Mouse (Mus musculus): ENCODE data around the gene Ostm1. TPM values are rescaled to one million over a fixed set of nuclear protein-coding genes. Genes with fewer than 3 reads are reported as not detected.
A peak's percentile ranks its signal among the peaks of the same experiment; 100 is the strongest.

Gene Ostm1
- polyA plus RNA-seq, 1 experiment from 2014 or later, result 12.2 TPM

DNA sequence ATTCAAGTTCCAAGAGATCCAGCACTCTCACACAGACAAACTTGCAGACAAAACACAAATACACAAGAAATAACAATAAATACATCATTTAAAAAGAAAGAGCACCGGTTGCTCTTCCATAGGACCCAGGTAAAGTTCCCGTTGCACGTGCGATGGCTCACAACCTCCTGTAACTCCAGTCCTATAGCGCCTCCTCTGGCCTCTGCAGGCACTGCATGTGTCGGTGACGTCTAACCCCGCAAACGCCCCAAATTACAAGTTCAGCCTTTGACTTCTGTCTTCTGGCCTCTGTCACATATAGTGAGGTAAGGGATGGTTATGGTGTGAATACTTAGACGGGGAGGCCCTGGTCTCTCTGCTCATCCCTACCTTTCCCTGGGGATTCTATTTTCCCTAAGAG lies 17.9 kb downstream of the Ostm1 start:
- Histone ChIP-seq H3K27ac (replicated peaks) (no peak overlapping the region), H3K4me3 (replicated peaks) (no peak overlapping the region), H3K9ac (no peak overlapping the region), H3K4me1 (replicated peaks) (no peaks in the 10 kb centered on the region), H3K36me3 (replicated peaks) (no peaks in the 10 kb centered on the region), H3K4me2 (no peak overlapping the region), H3K27me3 (peaks cover 62% of the 10 kb centered on the region), H3K9me3 (replicated peaks) (peaks cover 5% of the 10 kb centered on the region; the same call in 1 of the 2 replicates)
- 29% methylated on average over 10 of the region's 10 CpGs for WGBS (ENCODE audit: insufficient replicate concordance)
- no peak for ATAC-seq (ENCODE audit: insufficient read depth)

DNA sequence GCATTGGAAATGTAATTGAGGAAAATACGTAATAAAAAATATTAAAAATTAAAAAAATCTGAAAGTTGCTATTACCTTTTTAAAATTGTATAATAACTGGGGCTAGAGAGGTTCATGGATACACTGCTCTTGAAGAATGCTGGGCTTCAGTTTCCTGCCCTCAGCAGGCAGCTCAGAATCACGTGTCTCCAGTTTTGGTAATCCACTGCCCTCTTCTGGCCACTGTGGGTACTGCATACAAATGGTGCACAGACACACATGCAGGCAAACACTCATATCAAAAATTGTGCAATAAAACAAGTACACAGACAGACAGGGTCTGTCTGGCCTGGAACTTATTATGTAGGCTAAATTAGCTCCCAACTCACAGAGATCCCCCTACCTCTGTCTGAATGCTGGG lies 21.3 kb downstream of the Ostm1 start:
- Histone ChIP-seq H3K36me3 (replicated peaks) (no peaks in the 10 kb centered on the region), H3K4me2 (no peak overlapping the region), H3K4me1 (replicated peaks) (no peaks in the 10 kb centered on the region), H3K27ac (replicated peaks) (no peak overlapping the region), H3K27me3 (peaks cover 71% of the 10 kb centered on the region), H3K9me3 (replicated peaks) (peaks cover 5% of the 10 kb centered on the region; the same call in 1 of the 2 replicates), H3K4me3 (replicated peaks) (no peak overlapping the region), H3K9ac (no peak overlapping the region)
- ATAC-seq (ENCODE audit: insufficient read depth), result no peak
- WGBS (ENCODE audit: insufficient replicate concordance), result 51% methylated on average over 2 of the region's 2 CpGs

DNA sequence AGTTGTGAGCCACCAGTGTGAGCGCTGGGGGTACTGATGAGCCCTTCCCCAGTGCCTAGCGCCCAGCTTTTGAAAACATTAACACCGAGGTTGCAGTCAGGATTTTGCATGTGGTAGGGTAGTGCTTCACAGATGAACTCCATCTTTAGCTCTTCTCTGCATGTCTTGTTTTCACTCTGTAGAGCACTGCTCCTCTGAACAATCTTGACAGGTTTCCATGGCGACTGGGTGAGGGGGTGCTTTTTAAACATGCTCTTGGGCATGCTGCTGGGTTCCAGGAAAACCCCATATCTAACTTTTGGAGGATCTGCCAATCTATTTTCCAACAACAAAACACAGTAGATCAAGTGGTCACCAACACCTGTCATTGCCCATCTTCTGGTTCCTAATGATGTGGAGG lies 23.1 kb downstream of the Ostm1 start:
- Histone ChIP-seq H3K36me3 (replicated peaks) (no peaks in the 10 kb centered on the region), H3K9me3 (replicated peaks) (peaks cover 5% of the 10 kb centered on the region; the same call in 1 of the 2 replicates), H3K27me3 (peaks cover 74% of the 10 kb centered on the region), H3K4me1 (replicated peaks) (no peaks in the 10 kb centered on the region), H3K4me3 (replicated peaks) (no peak overlapping the region), H3K9ac (no peak overlapping the region), H3K4me2 (no peak overlapping the region), H3K27ac (replicated peaks) (no peak overlapping the region)
- ATAC-seq (ENCODE audit: insufficient read depth), result no peak
- WGBS (ENCODE audit: insufficient replicate concordance), result 61% methylated on average over 4 of the region's 4 CpGs

- H3K36me3 ChIP-seq (replicated peaks), result no peaks in the 10 kb centered on the region
Observed at GRCm38 (mm10) chr10:42613075-42613474, 29.5 kb downstream of the Ostm1 start.

GRCm38 (mm10) chr10:42613639-42614381 lies 30.2 kb downstream of the Ostm1 start:
- peaks cover 97% of the 10 kb centered on the region for H3K27me3 ChIP-seq
- H3K9ac ChIP-seq, result no peak overlapping the region
- 2% methylated on average over 40 of the region's 40 CpGs for WGBS (ENCODE audit: insufficient replicate concordance)
- ATAC-seq (ENCODE audit: insufficient read depth), result no peak
- peak overlapping the region; percentile 40 for H3K4me2 ChIP-seq
- 0 out of 2 replicates have a peak overlapping the region, but pooled peaks have one; percentile 10 for H3K4me3 ChIP-seq (replicated peaks)
- H3K4me1 ChIP-seq (replicated peaks), result peaks cover 5% of the 10 kb centered on the region; the same call in 1 of the 2 replicates
- H3K27ac ChIP-seq (replicated peaks), result no peak overlapping the region
- no peaks in the 10 kb centered on the region for H3K9me3 ChIP-seq (replicated peaks)
- H3K36me3 ChIP-seq (replicated peaks), result no peaks in the 10 kb centered on the region

More at GRCm38 (mm10) chr10:42613075-42613474, 29.5 kb downstream of the Ostm1 start:
- ATAC-seq (ENCODE audit: insufficient read depth), result no peak
- 11% methylated on average over 12 of the region's 12 CpGs for WGBS (ENCODE audit: insufficient replicate concordance)
- Histone ChIP-seq H3K27ac (replicated peaks) (no peak overlapping the region), H3K4me1 (replicated peaks) (peaks cover 5% of the 10 kb centered on the region; the same call in 1 of the 2 replicates), H3K27me3 (peaks cover 97% of the 10 kb centered on the region), H3K4me3 (replicated peaks) (no peak overlapping the region), H3K9me3 (replicated peaks) (no peaks in the 10 kb centered on the region), H3K4me2 (no peak overlapping the region), H3K9ac (no peak overlapping the region)

DNA sequence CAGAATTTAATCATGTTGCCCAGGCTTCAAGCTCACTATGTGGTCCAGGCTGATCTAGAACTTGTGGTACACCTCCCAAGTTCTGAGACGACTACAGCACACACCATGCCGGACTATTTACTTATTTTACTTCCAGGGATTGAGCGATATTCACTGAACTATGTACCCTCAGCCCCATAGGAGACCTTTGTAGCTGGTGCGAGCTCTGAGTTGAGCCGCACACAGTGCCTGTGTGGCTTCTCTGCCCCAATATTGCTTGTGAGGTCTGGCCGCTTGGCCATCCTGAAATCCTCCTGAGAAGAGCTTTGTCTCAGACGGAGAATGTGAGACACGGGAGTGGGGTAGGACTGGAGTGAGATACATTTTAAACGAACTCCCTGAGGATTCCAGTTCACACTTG lies 31.1 kb downstream of the Ostm1 start:
- no peak for ATAC-seq (ENCODE audit: insufficient read depth)
- H3K4me2 ChIP-seq, result no peak overlapping the region; the same call in 1 of the 2 replicates
- peaks cover 97% of the 10 kb centered on the region for H3K27me3 ChIP-seq
- H3K9ac ChIP-seq, result no peak overlapping the region
- H3K36me3 ChIP-seq (replicated peaks), result no peaks in the 10 kb centered on the region
- H3K4me1 ChIP-seq (replicated peaks), result peaks cover 5% of the 10 kb centered on the region; the same call in 1 of the 2 replicates
- H3K4me3 ChIP-seq (replicated peaks), result no peak overlapping the region
- no peak overlapping the region for H3K27ac ChIP-seq (replicated peaks)
- no peaks in the 10 kb centered on the region for H3K9me3 ChIP-seq (replicated peaks)
- WGBS (ENCODE audit: insufficient replicate concordance), result 5% methylated on average over 9 of the region's 9 CpGs

DNA sequence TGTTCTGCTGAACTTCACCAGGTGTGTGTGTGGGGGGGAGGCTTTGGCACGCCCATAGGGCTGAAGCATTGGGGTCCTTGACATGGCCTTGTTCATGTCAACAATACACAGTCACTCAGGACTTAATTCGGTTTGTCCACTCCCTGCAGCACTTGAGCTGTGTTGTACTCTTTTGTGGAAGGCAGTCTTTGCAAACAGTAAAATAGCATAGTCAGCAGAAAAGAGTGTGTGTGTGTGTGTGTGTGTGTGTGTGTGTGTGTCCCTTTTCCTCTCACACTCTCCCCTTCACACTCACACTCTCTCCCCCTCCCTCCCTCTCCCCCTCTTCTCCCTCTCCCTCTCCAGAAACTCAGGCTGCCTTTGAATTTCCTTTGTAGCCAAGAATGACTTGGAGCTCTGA lies 34.7 kb downstream of the Ostm1 start:
- Histone ChIP-seq H3K9ac (no peak overlapping the region), H3K9me3 (replicated peaks) (no peaks in the 10 kb centered on the region), H3K4me3 (replicated peaks) (no peak overlapping the region), H3K4me2 (no peak overlapping the region), H3K36me3 (replicated peaks) (no peaks in the 10 kb centered on the region), H3K4me1 (replicated peaks) (peaks cover 5% of the 10 kb centered on the region; the same call in 1 of the 2 replicates), H3K27me3 (peaks cover 95% of the 10 kb centered on the region), H3K27ac (replicated peaks) (no peak overlapping the region)
- no peak for ATAC-seq (ENCODE audit: insufficient read depth)
- WGBS (ENCODE audit: insufficient replicate concordance), result 22% methylated on average over 2 of the region's 2 CpGs

- Histone ChIP-seq H3K27ac (replicated peaks) (0 out of 2 replicates have a peak overlapping the region, but pooled peaks have one; percentile 31), H3K27me3 (peaks cover 92% of the 10 kb centered on the region), H3K4me1 (replicated peaks) (peaks cover 19% of the 10 kb centered on the region), H3K9ac (no peak overlapping the region), H3K9me3 (replicated peaks) (no peaks in the 10 kb centered on the region), H3K36me3 (replicated peaks) (no peaks in the 10 kb centered on the region), H3K4me2 (peak overlapping the region; percentile 16; the same call in 1 of the 2 replicates), H3K4me3 (replicated peaks) (no peak overlapping the region)
- peak; percentile 99 for ATAC-seq (ENCODE audit: insufficient read depth)
- WGBS (ENCODE audit: insufficient replicate concordance), result 50% methylated on average over 2 of the region's 2 CpGs
Observed at GRCm38 (mm10) chr10:42625907-42626306, 42.3 kb downstream of the Ostm1 start.

- no peaks in the 10 kb centered on the region for H3K36me3 ChIP-seq (replicated peaks)
- H3K4me3 ChIP-seq (replicated peaks), result no peak overlapping the region
- H3K27me3 ChIP-seq, result peaks cover 98% of the 10 kb centered on the region
- H3K27ac ChIP-seq (replicated peaks), result no peak overlapping the region
- no peaks in the 10 kb centered on the region for H3K9me3 ChIP-seq (replicated peaks)
- peaks cover 43% of the 10 kb centered on the region for H3K4me1 ChIP-seq (replicated peaks)
- no peak for ATAC-seq (ENCODE audit: insufficient read depth)
- no peak overlapping the region for H3K9ac ChIP-seq
- 5% methylated on average over 19 of the region's 19 CpGs for WGBS (ENCODE audit: insufficient replicate concordance)
- no peak overlapping the region for H3K4me2 ChIP-seq
Observed at GRCm38 (mm10) chr10:42630596-42631355, 47.2 kb downstream of the Ostm1 start.

DNA sequence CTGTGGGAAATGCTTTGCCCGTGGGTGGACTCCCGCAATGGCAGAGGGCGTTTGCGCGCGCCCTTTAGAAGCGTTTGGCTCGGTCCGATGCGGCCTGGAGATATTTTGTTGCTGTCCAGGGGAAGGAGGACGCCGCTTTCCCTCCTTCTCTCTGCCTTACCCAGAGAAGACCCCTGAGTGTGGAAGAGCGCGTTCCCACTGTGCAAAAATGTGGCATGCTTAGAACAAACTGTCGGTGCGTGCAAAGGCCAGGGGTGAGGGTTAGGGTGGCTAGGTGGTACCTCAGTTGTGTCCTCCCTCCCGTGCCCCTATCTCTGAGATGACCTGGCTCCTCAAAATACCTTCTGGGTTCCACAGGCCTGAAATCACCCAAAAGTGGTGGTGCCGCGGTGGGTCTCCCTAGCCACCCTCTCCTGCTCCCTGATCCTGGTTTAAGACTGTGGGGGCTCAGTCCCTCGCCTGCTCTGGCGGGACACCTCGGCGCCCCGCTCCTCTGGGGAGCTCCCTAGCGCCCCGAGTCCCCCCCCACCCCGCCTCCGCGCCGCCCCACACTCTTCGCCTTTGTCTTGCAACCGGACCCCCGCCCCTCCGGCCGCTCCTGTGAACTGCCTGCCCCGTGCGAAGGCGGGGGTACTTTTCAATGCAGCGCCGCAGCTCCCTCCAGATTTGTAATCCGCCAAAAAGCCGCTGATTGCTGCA lies 48.3 kb downstream of the Ostm1 start:
- no peak overlapping the region for H3K27ac ChIP-seq (replicated peaks)
- peak overlapping the region; percentile 71 for H3K4me2 ChIP-seq
- 3% methylated on average over 42 of the region's 42 CpGs for WGBS (ENCODE audit: insufficient replicate concordance)
- peaks cover 39% of the 10 kb centered on the region for H3K4me1 ChIP-seq (replicated peaks)
- no peak for ATAC-seq (ENCODE audit: insufficient read depth)
- H3K9me3 ChIP-seq (replicated peaks), result no peaks in the 10 kb centered on the region
- peaks cover 100% of the 10 kb centered on the region for H3K27me3 ChIP-seq
- no peak overlapping the region for H3K9ac ChIP-seq
- H3K36me3 ChIP-seq (replicated peaks), result no peaks in the 10 kb centered on the region
- 0 out of 2 replicates have a peak overlapping the region, but pooled peaks have one; percentile 52 for H3K4me3 ChIP-seq (replicated peaks)
